Mouse (Mus musculus) heart, embryonic 16.5 days (tissue): ENCODE measurements at regions not wholly inside any gene's neighbourhood (a gene's known extent, or its start where the extent isn't known, plus 50 kb on each side); places are given as distances from the start of the nearest gene placed in this dataset.

ENCODE experiments used
- ATAC-seq: fragments of 200-750 bp; cut with Nextera tagmentation; replicated peaks from 2 replicates; pipeline ENCODE4 v1.8.0; 2017; ENCODE audit warnings: moderate number of reproducible peaks; ENCODE audit not compliant: insufficient read depth, low FRiP score; ENCODE audit errors: extremely low read depth
- H3K27ac ChIP-seq: fragments of 300-500 bp; sonication (generic); 2 replicates; pipeline ENCODE4 v1.5.1; 2014; ENCODE audit warnings: mild to moderate bottlenecking, low read length, control low read depth, moderate library complexity
- H3K27me3 ChIP-seq: fragments of 300-500 bp; sonication (generic); 2 replicates; pipeline ENCODE4 v1.6.1; 2014; ENCODE audit warnings: low read length, mixed read lengths; ENCODE audit not compliant: control insufficient read depth, insufficient read depth
- H3K36me3 ChIP-seq: fragments of 300-500 bp; sonication (generic); 2 replicates; pipeline ENCODE4 v1.6.1; 2014; ENCODE audit not compliant: control insufficient read depth, insufficient read depth
- H3K4me1 ChIP-seq: fragments of 300-500 bp; sonication (generic); 2 replicates; pipeline ENCODE4 v1.6.1; 2014; ENCODE audit warnings: low read length, mixed read lengths; ENCODE audit not compliant: control insufficient read depth, insufficient read depth
- H3K4me2 ChIP-seq: fragments of 300-500 bp; sonication (generic); 2 replicates; pipeline ENCODE4 v1.6.1; 2014; ENCODE audit warnings: low read depth, mild to moderate bottlenecking, control low read depth, low read length
- H3K4me3 ChIP-seq: fragments of 300-500 bp; sonication (generic); 2 replicates; pipeline ENCODE4 v1.5.1; 2014; ENCODE audit warnings: mild to moderate bottlenecking, control low read depth, low read length
- H3K9ac ChIP-seq: fragments of 300-500 bp; sonication (generic); 2 replicates; pipeline ENCODE4 v1.6.1; 2014; ENCODE audit warnings: low read length, control low read depth
- H3K9me3 ChIP-seq: fragments of 300-500 bp; sonication (generic); replicated peaks from 2 replicates; pipeline ENCODE4 v1.6.1; 2016; ENCODE audit warnings: low read length; ENCODE audit not compliant: control insufficient read depth
- WGBS: fragments of 180-500 bp; shearing (Covaris S2); extraction: QIAGEN DNeasy Blood & Tissue Kit; methylation state at CpG from one replicate; pipeline ENCODE4 v1.1.7; 2014; 5-methylcytosine and 5-hydroxymethylcytosine counted together

DNA sequence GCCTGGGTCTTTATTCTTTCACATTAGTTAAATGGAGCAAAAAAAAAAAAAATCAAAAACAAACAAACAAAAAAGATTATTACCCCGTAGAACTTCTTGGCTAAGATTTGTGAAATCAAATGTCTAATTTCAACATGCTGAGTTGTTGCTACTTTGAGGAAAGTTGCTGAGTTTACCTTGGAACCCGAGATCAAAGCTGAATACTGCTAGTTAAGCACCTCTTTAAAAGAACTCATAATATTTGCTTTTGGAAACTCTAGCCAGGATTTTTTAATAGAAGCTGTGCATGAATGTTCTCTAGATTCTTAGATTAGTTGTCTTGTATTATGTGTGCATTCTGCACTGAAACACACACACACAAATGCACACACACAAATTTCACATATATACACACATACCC is 385.4 kb upstream of the Adamts9 start:
- H3K36me3 ChIP-seq: no peaks in the 10 kb centered on the region
- H3K9ac ChIP-seq: no peak overlapping the region
- no peaks in the 10 kb centered on the region for H3K9me3 ChIP-seq
- no peaks in the 10 kb centered on the region for H3K4me1 ChIP-seq
- 72% methylated on average over 2 of the region's 2 CpGs for WGBS
- no peaks in the 10 kb centered on the region for H3K27me3 ChIP-seq
- no peak overlapping the region for H3K4me2 ChIP-seq
- H3K27ac ChIP-seq: no peak overlapping the region
- no peak for ATAC-seq
- no peak overlapping the region for H3K4me3 ChIP-seq

DNA sequence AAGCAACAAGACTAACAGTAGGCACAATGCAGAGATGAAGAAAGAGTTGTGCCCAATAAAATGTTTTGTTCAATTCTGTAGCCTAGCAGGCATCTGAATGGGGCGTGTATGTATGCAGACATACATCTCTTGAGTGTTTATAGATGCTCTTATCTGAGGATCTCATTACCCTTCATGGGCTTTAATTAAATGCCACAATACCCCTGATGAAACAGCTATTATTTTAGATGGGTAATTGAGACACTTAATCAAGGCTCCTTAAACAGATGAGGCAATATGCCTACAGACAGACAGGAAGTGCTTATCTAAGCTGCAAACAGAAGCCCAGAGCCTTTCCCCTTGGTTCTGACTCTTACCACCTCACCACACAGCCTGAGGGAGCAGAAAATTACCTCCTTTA is 384.6 kb upstream of the Adamts9 start:
- no peaks in the 10 kb centered on the region for H3K36me3 ChIP-seq
- no peak overlapping the region for H3K4me2 ChIP-seq
- 86% methylated on average over 1 of the region's 1 CpGs for WGBS
- no peaks in the 10 kb centered on the region for H3K9me3 ChIP-seq
- H3K27me3 ChIP-seq: no peaks in the 10 kb centered on the region
- no peak overlapping the region for H3K4me3 ChIP-seq
- no peak overlapping the region for H3K27ac ChIP-seq
- H3K4me1 ChIP-seq: no peaks in the 10 kb centered on the region
- ATAC-seq: no peak
- no peak overlapping the region for H3K9ac ChIP-seq

DNA sequence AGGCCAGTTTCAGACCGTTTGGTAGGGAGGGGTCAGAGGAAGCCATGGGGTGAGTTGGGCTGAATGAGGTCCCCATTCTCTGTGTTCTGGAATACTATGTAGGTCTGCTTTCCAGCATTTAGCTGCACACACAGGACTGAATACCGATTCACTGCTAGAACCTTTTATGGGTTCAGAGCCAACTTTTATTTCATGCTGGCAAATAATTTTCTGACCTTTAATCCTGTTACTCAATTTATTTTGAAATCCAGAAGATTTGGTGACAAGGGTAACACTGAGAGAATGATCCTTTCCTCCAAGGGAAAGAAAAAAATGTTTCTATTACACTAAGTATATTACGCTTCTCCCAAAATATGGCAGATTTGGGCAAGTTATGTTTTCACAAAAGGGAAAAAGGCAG is 380.6 kb upstream of the Adamts9 start:
- no peak for ATAC-seq
- no peaks in the 10 kb centered on the region for H3K9me3 ChIP-seq
- H3K27ac ChIP-seq: no peak overlapping the region
- H3K9ac ChIP-seq: no peak overlapping the region
- H3K4me3 ChIP-seq: no peak overlapping the region
- 79% methylated on average over 3 of the region's 3 CpGs for WGBS
- no peak overlapping the region for H3K4me2 ChIP-seq
- no peaks in the 10 kb centered on the region for H3K4me1 ChIP-seq
- no peaks in the 10 kb centered on the region for H3K27me3 ChIP-seq
- no peaks in the 10 kb centered on the region for H3K36me3 ChIP-seq

- Histone ChIP-seq H3K9me3 (no peaks in the 10 kb centered on the region), H3K27ac (peak overlapping the region; percentile 46; the same call in 1 of the 2 replicates), H3K36me3 (no peaks in the 10 kb centered on the region), H3K4me2 (no peak overlapping the region), H3K27me3 (no peaks in the 10 kb centered on the region), H3K9ac (no peak overlapping the region), H3K4me1 (peaks cover 9% of the 10 kb centered on the region), H3K4me3 (peak overlapping the region; percentile 12; the same call in 1 of the 2 replicates)
- WGBS: 33% methylated on average over 5 of the region's 5 CpGs
- peak; percentile 69; the same call in 1 of the 2 replicates for ATAC-seq
Measured at GRCm38 (mm10) chr6:93314625-93315024, 371.3 kb upstream of the Adamts9 start.

DNA sequence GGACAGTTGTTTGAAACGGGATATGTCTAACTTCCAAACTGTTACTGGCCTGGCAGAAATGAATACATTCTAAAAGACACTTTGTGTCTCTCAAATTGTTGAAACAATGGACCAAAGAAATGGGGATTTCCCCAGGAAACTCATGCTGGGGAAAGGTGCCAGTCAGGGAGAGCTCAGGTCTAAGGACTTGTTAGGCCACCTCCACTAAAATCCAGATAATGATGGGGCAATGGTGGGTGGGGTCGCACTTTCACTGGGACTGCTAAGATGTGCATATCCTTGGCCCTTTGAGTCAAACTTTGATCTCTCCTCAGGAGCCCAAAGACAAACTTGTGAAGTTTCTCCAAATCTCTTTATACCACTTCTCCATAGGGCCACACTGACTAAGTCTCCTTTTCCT is 361.9 kb upstream of the Adamts9 start:
- Histone ChIP-seq H3K9me3 (no peaks in the 10 kb centered on the region), H3K36me3 (no peaks in the 10 kb centered on the region), H3K9ac (no peak overlapping the region), H3K4me2 (no peak overlapping the region), H3K4me3 (no peak overlapping the region), H3K27me3 (no peaks in the 10 kb centered on the region), H3K27ac (no peak overlapping the region), H3K4me1 (no peaks in the 10 kb centered on the region)
- ATAC-seq: no peak
- 50% methylated on average over 2 of the region's 2 CpGs for WGBS

DNA sequence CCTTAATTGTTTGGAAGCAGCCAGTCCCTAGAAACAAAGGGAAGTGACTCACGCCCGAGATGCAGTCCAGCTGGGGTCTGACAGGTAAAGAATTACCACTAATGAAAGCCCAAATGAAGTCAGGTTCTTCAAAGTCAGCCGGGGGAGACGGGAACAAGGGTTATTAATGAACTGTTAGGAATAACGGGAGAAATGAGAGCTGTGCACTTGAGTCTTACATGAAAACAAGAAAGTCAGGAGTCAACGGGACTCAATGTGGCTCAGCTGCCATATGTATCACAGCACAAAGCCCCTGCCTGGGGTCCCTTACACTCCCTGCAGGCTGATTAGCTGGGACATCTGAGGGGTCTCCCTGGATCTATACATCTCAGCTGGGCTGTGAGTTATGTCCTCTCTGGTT is 354.7 kb upstream of the Adamts9 start:
- H3K27me3 ChIP-seq: no peaks in the 10 kb centered on the region
- WGBS: 37% methylated on average over 6 of the region's 6 CpGs
- H3K4me1 ChIP-seq: no peaks in the 10 kb centered on the region; the same call in 1 of the 2 replicates
- no peak overlapping the region for H3K4me3 ChIP-seq
- H3K4me2 ChIP-seq: no peak overlapping the region
- no peak overlapping the region for H3K27ac ChIP-seq
- H3K9ac ChIP-seq: no peak overlapping the region
- ATAC-seq: no peak
- 0 out of 2 replicates have a peak, but pooled peaks cover 2% of the 10 kb centered on the region for H3K9me3 ChIP-seq
- no peaks in the 10 kb centered on the region for H3K36me3 ChIP-seq

- H3K27me3 ChIP-seq: no peaks in the 10 kb centered on the region
- H3K9me3 ChIP-seq: 0 out of 2 replicates have a peak, but pooled peaks cover 2% of the 10 kb centered on the region
- no peaks in the 10 kb centered on the region; the same call in 1 of the 2 replicates for H3K4me1 ChIP-seq
- 81% methylated on average over 1 of the region's 1 CpGs for WGBS
- H3K4me3 ChIP-seq: no peak overlapping the region
- H3K4me2 ChIP-seq: no peak overlapping the region
- ATAC-seq: no peak
- H3K36me3 ChIP-seq: no peaks in the 10 kb centered on the region
- no peak overlapping the region for H3K27ac ChIP-seq
- no peak overlapping the region for H3K9ac ChIP-seq
Measured at GRCm38 (mm10) chr6:93291711-93292110, 348.4 kb upstream of the Adamts9 start.

GRCm38 (mm10) chr6:93288421-93288820 is 345.1 kb upstream of the Adamts9 start:
- 49% methylated on average over 4 of the region's 4 CpGs for WGBS
- no peak overlapping the region for H3K27ac ChIP-seq
- H3K9ac ChIP-seq: no peak overlapping the region
- ATAC-seq: no peak
- no peaks in the 10 kb centered on the region; the same call in 1 of the 2 replicates for H3K4me1 ChIP-seq
- H3K36me3 ChIP-seq: no peaks in the 10 kb centered on the region
- no peaks in the 10 kb centered on the region for H3K9me3 ChIP-seq
- no peaks in the 10 kb centered on the region for H3K27me3 ChIP-seq
- H3K4me2 ChIP-seq: no peak overlapping the region
- no peak overlapping the region for H3K4me3 ChIP-seq

DNA sequence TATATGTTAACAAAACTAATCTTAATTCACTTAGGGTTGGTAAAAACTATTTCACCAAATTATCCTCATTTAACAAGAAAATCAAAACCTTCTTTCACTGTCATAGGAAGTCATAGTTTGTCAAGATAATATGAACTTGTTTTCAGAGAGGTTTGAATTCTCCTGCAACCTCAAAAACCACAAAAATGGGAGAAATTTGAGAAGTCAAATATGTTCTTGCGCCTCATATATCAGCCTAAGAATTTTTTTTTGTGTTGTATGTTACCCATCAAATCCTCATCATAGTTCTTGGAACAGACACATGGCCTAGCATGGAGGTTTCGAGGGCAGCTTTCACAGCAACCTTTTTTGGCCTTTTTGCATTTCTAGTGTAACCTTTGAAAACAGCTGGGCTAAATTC is 342.5 kb upstream of the Adamts9 start:
- ATAC-seq: no peak
- Histone ChIP-seq H3K27ac (no peak overlapping the region), H3K9ac (no peak overlapping the region), H3K4me2 (no peak overlapping the region), H3K4me3 (no peak overlapping the region), H3K36me3 (no peaks in the 10 kb centered on the region), H3K27me3 (no peaks in the 10 kb centered on the region), H3K4me1 (no peaks in the 10 kb centered on the region), H3K9me3 (no peaks in the 10 kb centered on the region)
- 92% methylated on average over 2 of the region's 2 CpGs for WGBS

DNA sequence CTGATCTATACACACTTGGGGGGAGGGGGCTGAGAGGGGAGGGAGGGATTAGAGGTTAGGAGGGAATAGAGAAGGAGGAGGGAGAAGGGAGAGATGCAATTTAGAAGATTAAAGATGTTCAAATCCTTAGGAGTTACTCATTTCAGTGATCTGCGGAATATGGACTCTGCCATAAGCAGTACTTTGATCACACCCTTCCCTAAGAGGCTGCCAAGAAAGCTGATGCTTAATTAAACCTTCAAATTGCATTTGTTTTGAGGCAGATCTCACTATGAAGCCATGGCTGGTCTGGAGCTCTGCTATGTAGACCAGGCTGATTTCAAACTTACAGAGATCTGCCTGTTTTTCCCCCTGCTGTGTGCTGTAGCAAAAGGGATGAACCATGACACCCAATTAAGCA is 338.2 kb upstream of the Adamts9 start:
- H3K36me3 ChIP-seq: no peaks in the 10 kb centered on the region
- no peaks in the 10 kb centered on the region for H3K9me3 ChIP-seq
- no peaks in the 10 kb centered on the region for H3K27me3 ChIP-seq
- H3K4me1 ChIP-seq: no peaks in the 10 kb centered on the region
- H3K27ac ChIP-seq: no peak overlapping the region
- H3K4me2 ChIP-seq: no peak overlapping the region
- ATAC-seq: no peak
- no peak overlapping the region for H3K9ac ChIP-seq
- H3K4me3 ChIP-seq: no peak overlapping the region
- 92% methylated on average over 1 of the region's 1 CpGs for WGBS
